Mouse (Mus musculus): ENCODE measurements around the gene Tusc1.
A peak's percentile ranks its signal among the peaks of the same experiment; 100 is the strongest.

Gene Tusc1

GRCm38 (mm10) chr4:93335118-93336003 is at the start of gene Tusc1:
Tusc1 (minus strand) TSS chr4:93335511.
- peak; percentile 58 for DNase-seq (ENCODE audit: low read depth)

DNA sequence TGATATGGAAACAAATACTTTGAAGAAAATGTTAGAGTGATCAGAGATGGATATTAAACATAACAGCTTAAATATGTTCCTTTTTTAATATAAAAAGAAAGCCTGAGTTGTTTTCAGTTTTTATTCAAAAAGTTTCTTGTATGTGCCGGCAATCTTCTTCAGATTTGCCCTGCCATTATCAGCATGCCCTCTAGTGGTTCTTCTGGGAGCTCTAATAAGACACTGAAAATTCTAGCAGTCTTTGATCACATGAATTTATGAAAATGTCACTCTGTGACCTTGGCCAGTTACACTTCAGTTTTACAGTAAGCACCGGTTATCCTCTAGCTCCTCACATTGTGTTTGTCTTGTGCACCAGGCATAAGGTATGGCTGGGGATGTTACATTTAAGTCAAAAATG is 17.6 kb upstream of the Tusc1 start:
- DNase-seq (ENCODE audit: low read depth): no peak

- DNase-seq (ENCODE audit: low read depth): no peak
Observed at GRCm38 (mm10) chr4:93344357-93344756, 9.0 kb upstream of the Tusc1 start.

- DNase-seq (ENCODE audit: low read depth): no peak
Observed at GRCm38 (mm10) chr4:93341568-93341967, 6.3 kb upstream of the Tusc1 start.

DNA sequence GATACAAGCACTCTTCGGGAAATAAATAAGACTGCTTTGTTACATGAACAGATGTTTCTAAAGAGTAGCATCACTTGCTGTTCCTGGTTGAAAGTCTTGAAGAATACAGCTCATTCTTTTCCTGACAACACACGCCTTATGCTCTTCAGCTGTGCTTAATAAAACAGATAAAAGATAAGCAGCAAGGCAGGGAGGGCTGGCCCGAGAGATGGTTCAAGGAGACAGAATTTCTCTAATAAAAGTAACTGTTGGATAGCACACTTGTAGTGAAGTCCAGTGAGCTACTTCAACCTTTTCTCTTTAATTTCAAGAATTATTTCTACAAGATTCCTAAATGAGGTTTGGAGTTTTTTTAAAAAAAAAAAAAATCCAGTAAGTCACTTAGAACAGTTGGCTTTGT is 2.7 kb upstream of the Tusc1 start:
- no peak for DNase-seq (ENCODE audit: low read depth)

- DNase-seq (ENCODE audit: low read depth): peak; percentile 71
Observed at GRCm38 (mm10) chr4:93334636-93335117, 634 bp downstream of the Tusc1 start.

- no peak for DNase-seq (ENCODE audit: low read depth)
Observed at GRCm38 (mm10) chr4:93307486-93307885, 27.8 kb downstream of the Tusc1 start.

GRCm38 (mm10) chr4:93286065-93286464 is 49.2 kb downstream of the Tusc1 start:
- DNase-seq (ENCODE audit: low read depth): no peak

Data from c-Kit-positive CD71-positive TER-119-negative erythroid progenitor cells, embryonic 14.5 days (primary cell).